Mouse (Mus musculus): ENCODE results near the gene Fbxo40.

GRCm38 (mm10) chr16:36921980-36922379 is 68.3 kb downstream of the Fbxo40 start:
- TF ChIP-seq CTCF (IDR thresholded peaks at IDR 0.05; ENCODE audit: low read depth, low read length) = no peak
- no peak for TF ChIP-seq GATA1 (IDR thresholded peaks at IDR 0.05; ENCODE audit: borderline replicate concordance, low read length)
